Mouse (Mus musculus) heart, embryonic 10.5 days (tissue): ENCODE results near the gene Trim12a. TPM values are rescaled to one million over a fixed set of nuclear protein-coding genes. Genes with fewer than 3 reads are reported as not detected.
"Not testable (repeated sequence)": the region's sequence is repeated elsewhere in the genome, so short reads cannot be mapped to it uniquely, and the experiment has no call there.

ENCODE experiments used
- DNase-seq: peaks from one replicate; pipeline ENCODE4 v3.0.0-alpha.2; 2017; ENCODE audit warnings: low spot score
- H3K27ac ChIP-seq: fragments of 300-500 bp; sonication (generic); 2 replicates; pipeline ENCODE4 v1.5.1; 2016; ENCODE audit warnings: mild to moderate bottlenecking
- H3K27me3 ChIP-seq: fragments of 300-500 bp; sonication (generic); 2 replicates; pipeline ENCODE4 v1.6.1; 2016; ENCODE audit warnings: mild to moderate bottlenecking; ENCODE audit not compliant: poor library complexity, insufficient read depth, severe bottlenecking
- H3K36me3 ChIP-seq: fragments of 300-500 bp; sonication (generic); 2 replicates; pipeline ENCODE4 v1.6.1; 2016; ENCODE audit warnings: mild to moderate bottlenecking, moderate library complexity
- H3K4me1 ChIP-seq: fragments of 300-500 bp; sonication (generic); 2 replicates; pipeline ENCODE4 v1.6.1; 2016; ENCODE audit warnings: mild to moderate bottlenecking
- H3K4me3 ChIP-seq: fragments of 300-500 bp; sonication (generic); 2 replicates; pipeline ENCODE4 v1.5.1; 2016; ENCODE audit warnings: mild to moderate bottlenecking, moderate library complexity
- H3K9me3 ChIP-seq: fragments of 300-500 bp; sonication (generic); 2 replicates; pipeline ENCODE4 v1.6.1; 2016; ENCODE audit warnings: mild to moderate bottlenecking, moderate library complexity
- WGBS: fragments of 180-500 bp; shearing (Covaris S2); methylation state at CpG from one replicate; pipeline ENCODE4 v1.1.7; 2016; 5-methylcytosine and 5-hydroxymethylcytosine counted together
- polyA plus RNA-seq: library from polyadenylated mRNA; unstranded; fragments of >200 nt; fragmentation: Nextera tagmentation; extraction: Ambion mirVana; gene quantifications from 2 replicates; pipeline ENCODE4 v1.2.1, GENCODE M21; 2016

Trim12a gene
- polyA plus RNA-seq, 1 experiment from 2014 or later: 4.8 TPM

DNA sequence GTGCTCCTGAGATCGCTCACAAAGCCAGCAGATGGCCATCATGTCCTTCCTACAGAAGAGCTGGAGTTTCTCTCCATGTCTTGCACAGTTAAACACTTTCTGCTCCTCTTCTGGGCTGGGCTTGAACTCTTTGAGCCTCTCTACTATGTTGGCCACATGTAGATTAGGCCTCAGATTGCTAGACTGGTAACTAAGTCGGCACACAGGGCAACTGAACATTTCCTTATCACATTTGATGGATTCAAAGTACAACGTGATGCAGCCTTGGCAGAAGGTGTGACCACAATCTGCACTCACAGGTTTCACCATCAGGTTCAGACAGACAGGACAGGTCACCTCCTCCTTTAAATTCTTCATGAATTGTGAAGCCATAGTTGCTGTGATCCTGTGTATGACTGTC, 35.9 kb downstream of the Trim12a start:
- 76% methylated on average over 3 of the region's 3 CpGs for WGBS

GRCm38 (mm10) chr7:104265335-104265734, 49.9 kb downstream of the Trim12a start:
- 59% methylated on average over 3 of the region's 5 CpGs for WGBS
- not testable (repeated sequence) for H3K4me3 ChIP-seq, H3K27me3 ChIP-seq, H3K27ac ChIP-seq, DNase-seq, H3K9me3 ChIP-seq, H3K36me3 ChIP-seq, H3K4me1 ChIP-seq

More for the DNA sequence above, 35.9 kb downstream of the Trim12a start:
- H3K9me3 ChIP-seq, H3K27ac ChIP-seq, H3K4me3 ChIP-seq, H3K4me1 ChIP-seq, DNase-seq, H3K27me3 ChIP-seq, H3K36me3 ChIP-seq: not testable (repeated sequence)

DNA sequence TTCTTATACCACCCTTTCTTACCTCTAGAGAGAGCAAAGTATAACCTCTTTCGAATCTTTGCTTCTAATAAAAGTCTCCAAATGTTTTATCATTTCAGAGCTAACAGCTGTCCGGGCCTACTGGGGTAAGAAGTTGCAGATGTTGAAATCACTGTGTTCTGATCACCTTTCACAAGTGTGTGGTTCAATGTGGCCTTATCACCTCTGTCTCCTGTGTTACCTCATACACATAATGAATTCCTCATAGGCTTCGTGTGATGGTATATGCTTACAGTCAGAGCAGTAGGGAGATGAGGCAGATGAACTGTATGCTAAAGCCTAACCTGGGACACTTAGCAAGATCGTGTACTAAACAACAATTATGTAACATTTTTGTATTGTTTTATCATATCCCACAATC, 54.9 kb downstream of the Trim12a start:
- not testable (repeated sequence) for H3K9me3 ChIP-seq, H3K36me3 ChIP-seq, H3K27ac ChIP-seq, H3K4me3 ChIP-seq, H3K4me1 ChIP-seq, H3K27me3 ChIP-seq, DNase-seq
- WGBS: 81% methylated on average over 4 of the region's 4 CpGs

Other genes starting within 250 kb of the Trim12a start
- not detected in 2 replicates for gene Olfr644, start 243.6 kb downstream of the Trim12a start, polyA plus RNA-seq
- gene Olfr645, start 230.0 kb downstream of the Trim12a start, polyA plus RNA-seq: not detected in 2 replicates
- not detected in 2 replicates for gene Olfr646, start 210.6 kb downstream of the Trim12a start, polyA plus RNA-seq
- not detected in 2 replicates for gene Ubqln5, start 185.6 kb downstream of the Trim12a start, polyA plus RNA-seq
- gene Olfr643, start 178.1 kb downstream of the Trim12a start, polyA plus RNA-seq: not detected in 2 replicates
- gene Ubqln3, start 172.2 kb downstream of the Trim12a start, polyA plus RNA-seq: not detected in 2 replicates
- gene Ubqlnl, start 164.9 kb downstream of the Trim12a start, polyA plus RNA-seq: not detected in 2 replicates
- not detected in 2 replicates for gene Olfm5, start 150.6 kb downstream of the Trim12a start, polyA plus RNA-seq
- gene Olfr648, start 132.1 kb downstream of the Trim12a start, polyA plus RNA-seq: 0.21 and 0.28 TPM in 2 replicates
- not detected in 2 replicates for gene Olfr649, start 119.5 kb downstream of the Trim12a start, polyA plus RNA-seq
- 9.8 and 12.3 TPM in 2 replicates for gene Trim6, start 96.7 kb downstream of the Trim12a start, polyA plus RNA-seq
- 1.6 and 1.7 TPM in 2 replicates for gene Trim34a, start 71.0 kb downstream of the Trim12a start, polyA plus RNA-seq
- gene Trim5, start 27.4 kb downstream of the Trim12a start, polyA plus RNA-seq: 0.35 and 0.47 TPM in 2 replicates
- gene Trim34b, start 14.0 kb upstream of the Trim12a start, polyA plus RNA-seq: 0.09 TPM in 1 of 2 replicates, not detected in the other
- 1.2 and 1.6 TPM in 2 replicates for gene Trim12c, start 37.9 kb upstream of the Trim12a start, polyA plus RNA-seq
- not detected in 2 replicates for gene Trim30b, start 54.4 kb upstream of the Trim12a start, polyA plus RNA-seq
- gene Trim30c, start 85.4 kb upstream of the Trim12a start, polyA plus RNA-seq: not detected in 2 replicates
- 0.44 and 0.59 TPM in 2 replicates for gene Trim30a, start 149.7 kb upstream of the Trim12a start, polyA plus RNA-seq
- 0.09 and 0.13 TPM in 2 replicates for gene Trim30d, start 192.4 kb upstream of the Trim12a start, polyA plus RNA-seq
- not detected in 2 replicates for gene Olfr651, start 234.7 kb upstream of the Trim12a start, polyA plus RNA-seq
- gene Olfr652, start 245.4 kb upstream of the Trim12a start, polyA plus RNA-seq: not detected in 2 replicates